Mouse (Mus musculus): ENCODE measurements around the gene Ehd1.

Ehd1 gene

DNA sequence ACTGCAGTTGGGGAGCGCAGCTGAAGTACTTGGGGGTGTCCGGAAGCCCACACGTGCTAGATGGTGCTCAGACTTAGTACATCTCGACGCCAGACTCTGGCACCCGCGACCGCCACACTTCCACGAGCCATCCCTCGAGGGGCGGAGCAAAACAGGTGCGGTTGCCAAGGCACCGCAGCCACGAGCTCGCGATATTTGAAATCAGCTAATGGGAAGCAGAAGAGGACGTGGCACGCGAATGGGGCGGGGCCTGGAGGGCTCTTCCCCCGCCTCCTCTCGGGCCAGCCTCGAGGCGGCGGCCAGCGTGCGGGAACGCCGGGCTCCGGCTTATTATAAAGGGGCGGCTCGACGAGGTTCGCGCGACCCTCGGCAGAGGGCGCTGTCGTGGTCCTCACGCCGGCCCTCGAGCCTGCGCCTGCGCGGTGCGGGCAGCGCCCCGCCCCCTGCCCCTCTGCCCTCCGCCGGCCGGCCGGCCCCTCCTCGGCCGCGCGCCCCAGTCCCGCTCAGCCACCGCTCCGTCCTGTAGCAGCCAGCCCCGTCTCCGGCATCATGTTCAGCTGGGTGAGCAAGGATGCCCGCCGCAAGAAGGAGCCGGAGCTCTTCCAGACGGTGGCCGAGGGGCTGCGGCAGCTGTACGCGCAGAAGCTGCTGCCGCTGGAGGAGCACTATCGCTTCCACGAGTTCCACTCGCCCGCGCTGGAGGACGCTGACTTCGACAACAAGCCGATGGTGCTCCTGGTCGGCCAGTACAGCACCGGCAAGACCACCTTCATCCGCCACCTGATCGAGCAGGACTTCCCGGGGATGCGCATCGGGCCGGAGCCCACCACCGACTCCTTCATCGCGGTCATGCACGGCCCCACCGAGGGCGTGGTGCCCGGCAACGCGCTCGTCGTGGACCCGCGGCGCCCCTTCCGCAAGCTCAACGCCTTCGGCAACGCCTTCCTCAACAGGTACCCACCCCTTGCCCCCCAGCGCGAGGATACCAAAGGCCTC is at the start of gene Ehd1:
Gene Ehd1, plus strand, starts transcription at position 300 of the 996 bp plus-strand sequence.
- DNase-seq: peak; percentile 100

DNA sequence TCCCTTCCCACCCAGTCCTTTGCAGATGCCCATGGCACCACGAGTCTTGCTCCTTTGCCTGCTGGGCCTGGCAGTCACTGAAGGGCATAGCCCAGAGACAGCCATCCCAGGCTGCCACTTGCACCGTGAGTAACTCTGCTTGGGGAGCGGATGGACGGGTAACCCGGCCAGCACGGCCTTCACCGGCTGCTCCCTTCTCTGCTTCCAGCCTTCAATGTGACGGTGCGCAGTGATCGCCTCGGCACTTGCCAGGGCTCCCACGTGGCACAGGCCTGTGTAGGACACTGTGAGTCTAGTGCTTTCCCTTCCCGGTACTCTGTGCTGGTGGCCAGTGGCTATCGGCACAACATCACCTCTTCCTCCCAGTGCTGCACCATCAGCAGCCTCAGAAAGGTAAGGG is 49.8 kb upstream of the Ehd1 start:
- DNase-seq: no peak

DNA sequence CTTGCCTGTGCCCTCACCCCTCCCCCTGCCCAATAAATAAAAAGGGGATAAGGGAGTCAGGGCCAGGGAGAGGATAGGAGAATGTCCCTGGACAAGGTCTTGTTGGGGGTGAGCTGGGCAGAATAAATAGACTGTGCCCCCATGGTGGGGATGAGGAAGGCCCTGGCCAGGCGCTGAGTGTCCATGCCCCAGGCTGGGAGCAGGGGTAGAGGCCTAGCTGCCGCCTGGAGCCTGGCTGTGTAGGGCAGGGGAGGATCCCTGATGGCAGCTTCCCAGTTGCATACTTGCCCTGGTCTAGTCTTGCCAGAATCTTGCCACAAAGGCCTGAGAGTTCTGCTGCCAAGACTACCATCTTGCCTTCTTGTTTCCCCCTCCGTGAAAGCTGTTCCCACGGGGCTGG is 48.7 kb upstream of the Ehd1 start:
- DNase-seq: peak; percentile 92

DNA sequence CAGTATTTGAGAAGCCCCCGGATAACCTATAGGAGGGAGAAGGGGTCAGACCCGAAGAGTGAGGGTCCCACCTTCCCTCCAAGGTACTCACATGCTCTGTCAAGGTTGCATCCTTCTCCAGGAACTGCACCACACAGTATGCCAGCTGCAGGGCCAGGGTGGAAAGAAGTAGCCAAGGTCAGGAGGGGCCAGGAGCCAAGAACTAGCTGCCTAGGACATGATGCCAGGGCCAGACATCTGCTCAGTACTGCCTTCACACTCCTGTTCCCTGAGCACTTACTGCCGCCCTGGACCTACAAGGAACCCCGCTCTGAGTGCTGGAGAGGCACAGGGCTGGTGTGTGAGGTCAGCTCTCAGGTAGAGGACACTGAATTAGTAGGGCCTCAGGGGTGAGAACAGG is 46.1 kb upstream of the Ehd1 start:
- DNase-seq: peak; percentile 92

DNA sequence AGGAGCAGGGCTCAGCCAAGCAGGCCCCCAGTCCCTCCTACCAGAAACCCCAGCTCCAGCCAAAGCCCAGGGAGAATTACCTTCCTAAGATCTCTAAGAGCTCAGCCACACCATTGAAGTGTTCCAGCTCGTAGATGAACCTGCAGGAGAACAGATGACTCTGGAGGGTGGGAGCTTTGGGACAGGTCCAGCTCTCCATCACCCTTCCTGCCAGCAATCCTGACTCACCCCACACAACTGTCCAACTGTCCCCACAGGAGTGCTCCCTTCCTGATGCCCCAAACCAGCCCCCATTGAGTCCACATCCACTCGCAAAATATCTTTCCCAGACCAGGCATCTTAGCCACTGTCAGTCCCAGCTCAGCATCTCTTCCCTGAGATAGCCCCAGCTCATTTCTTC is 45.5 kb upstream of the Ehd1 start:
- no peak for DNase-seq

DNA sequence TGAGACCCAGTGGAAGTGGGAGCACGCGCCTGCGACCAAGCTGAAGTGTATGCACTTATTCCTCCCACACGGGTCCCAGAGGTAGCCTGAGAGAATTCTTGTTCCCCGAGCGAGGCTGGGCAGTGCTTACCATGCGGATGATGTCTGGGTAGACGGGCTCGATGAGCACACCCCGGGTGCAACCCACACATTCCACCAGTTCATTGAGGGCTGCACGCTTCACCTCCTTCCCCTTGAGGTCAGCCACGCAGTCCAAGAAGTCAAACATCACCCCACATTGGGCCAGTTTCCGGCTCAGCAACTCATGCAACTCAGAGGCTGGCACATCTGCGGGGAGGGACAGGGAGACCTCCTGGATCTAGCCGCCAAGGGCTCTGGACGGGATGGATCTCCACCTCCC is 42.9 kb upstream of the Ehd1 start:
- no peak for DNase-seq

DNA sequence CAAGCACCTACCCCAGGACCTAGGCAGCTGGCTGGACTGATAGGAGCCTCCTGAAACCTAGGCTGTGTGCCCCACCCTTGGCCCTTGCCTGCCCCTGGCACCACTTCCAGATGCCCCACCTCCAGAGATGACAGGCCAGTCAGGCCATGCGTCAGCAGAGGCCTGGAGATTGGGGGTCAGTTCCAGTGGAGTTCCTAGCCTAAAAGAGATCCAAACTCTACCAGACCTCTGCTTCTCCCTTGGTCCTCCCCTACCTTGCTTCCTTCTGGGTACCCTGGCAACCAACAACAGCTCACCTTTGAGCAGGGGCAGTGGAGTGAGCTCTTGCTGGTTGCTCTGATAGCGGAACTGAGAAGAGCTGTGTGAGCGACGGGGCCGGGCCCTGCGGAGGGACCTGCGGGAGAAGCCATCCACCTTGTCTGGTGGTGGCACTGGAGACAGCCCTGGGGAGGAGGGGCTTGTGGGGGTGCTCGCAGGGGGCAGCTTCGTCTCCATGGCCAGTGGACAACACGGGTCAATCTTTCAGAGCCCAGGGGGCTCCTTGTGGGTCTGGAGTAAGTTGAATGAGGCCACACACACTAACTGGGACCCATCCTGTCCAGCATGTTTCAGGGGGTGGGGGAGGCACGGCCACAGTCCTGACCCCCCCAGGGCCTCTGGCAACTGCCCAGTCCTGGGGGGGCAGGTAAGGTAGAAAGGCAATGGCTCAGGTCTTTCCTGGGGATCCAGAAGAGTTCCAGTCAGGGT is 42.0 kb upstream of the Ehd1 start:
- peak; percentile 97 for DNase-seq

DNA sequence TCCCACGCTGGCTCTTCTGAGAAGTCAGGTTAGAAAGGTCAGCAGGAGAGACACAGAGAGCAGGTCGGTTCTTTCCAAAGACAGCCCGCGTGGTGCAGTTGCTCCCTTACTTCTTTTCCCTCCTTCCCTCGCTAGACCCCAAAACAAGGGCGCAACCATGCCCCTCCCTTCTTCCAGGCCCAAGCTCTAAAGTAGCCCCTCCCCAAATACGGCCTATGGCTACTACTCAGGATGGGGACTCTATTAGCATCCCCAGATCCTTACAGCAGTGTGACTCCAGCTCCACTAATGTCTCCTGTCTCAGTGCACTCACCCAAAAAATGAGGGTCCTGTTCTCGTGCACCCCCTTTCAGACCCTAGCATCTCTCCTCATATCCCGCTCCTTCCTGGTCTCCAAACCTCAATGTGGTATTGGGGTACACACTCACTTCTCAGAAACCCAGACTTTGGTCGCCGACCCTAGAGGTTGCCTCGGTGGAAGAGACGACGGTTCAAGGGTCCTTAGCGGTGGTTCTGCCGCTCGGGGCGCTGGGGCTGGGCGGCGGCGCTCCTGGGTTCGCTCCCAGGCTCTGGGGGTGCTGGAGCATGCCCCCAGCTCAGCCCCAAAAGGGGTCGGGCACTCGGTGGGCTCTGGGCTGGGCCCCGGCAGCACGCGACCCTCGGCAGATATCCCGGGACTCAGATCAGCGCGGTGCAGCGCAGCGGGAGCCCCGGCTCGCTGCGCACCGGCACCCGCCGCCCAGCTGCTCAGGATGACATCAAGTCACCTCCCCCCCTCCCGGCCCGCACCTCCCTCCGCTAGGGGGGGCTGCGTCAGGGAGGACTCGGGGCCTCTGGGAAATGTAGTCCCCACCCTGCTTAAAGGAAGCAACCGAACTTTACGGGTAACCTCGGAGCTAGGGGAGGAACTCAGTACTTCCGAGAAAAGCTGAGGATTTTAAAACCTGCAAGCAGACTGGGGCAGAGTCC is 41.2 kb upstream of the Ehd1 start, which contains the start of gene Ppp2r5b:
Gene Ppp2r5b, minus strand, starts transcription at position 789 of the 969 bp plus-strand sequence.
- peak; percentile 99 for DNase-seq

DNA sequence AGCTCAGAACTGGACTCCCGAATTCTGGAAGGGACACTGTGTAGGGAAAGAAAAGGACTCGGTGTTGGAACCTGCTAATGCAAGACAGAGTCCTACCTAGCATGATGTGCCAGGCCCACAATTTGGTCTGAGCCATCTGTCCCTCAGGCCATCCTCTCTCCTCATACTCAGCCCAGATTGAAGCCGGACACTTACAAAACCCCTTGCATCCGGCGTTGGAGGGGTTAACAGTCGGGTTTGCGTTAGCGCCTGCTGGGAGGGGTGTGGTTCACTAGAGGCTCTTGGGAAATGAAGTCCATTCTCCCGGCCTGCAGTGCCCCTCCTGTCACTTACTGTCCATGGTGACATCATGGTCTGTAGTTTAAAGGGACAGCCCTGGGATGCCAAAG is 40.5 kb upstream of the Ehd1 start:
- DNase-seq: peak; percentile 99

DNA sequence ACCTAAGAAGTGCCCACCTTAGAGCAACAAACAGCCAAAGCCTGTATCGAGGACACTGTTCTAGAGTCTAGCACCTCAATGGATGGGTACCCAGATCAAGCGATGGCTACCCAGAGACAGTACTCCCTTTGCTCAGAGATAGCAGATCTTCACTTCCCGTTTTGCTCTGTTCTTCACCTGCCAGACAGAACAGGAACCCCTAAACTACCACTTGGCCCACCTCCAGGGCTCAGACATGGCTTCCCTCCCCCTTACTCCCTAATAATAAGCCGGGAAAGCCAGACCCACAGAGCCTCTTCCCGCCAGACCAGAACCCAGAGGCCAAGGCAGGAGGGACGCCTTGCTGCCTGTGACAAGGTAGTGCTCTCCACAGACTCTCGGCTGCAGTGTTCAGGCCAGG is 39.7 kb upstream of the Ehd1 start:
- DNase-seq: no peak

DNA sequence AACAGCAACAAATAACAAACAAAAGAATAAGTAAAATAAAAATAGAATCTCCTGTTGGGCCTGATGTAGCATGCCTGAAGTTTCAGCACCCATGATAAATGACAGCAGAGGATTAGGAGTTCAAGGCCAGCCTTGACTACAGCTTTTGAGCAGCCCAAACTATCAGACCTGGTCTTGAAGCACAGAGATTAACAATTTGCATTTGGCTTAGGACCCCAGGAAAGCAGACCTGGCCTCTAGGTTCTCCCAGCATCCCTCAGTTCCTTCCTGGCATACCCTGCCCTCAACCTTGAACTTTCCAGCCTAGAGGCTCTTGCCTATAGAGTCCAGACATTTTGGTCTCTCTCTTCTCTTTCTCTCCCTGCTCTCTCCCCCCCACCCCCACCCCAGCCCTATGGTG is 37.8 kb upstream of the Ehd1 start:
- DNase-seq: no peak

DNA sequence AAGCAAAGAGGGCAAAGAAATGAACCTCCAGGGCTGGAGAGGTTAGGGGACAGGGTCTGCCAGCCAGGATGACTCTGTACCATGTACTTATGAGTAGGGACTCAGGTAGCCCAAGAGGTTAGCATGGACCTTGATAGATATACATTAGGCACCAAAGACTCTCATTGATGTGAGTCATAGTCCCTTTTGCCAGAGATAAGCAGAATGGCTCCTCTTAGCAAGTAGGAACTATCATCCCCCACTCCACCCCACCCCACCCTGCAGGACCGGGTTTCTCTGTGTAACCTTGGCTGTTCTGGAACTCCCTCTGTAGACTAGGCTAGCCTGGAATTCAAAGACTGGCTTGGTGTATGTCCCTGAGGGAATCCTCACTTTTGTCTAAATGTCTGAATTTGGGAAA is 36.4 kb upstream of the Ehd1 start:
- no peak for DNase-seq

DNA sequence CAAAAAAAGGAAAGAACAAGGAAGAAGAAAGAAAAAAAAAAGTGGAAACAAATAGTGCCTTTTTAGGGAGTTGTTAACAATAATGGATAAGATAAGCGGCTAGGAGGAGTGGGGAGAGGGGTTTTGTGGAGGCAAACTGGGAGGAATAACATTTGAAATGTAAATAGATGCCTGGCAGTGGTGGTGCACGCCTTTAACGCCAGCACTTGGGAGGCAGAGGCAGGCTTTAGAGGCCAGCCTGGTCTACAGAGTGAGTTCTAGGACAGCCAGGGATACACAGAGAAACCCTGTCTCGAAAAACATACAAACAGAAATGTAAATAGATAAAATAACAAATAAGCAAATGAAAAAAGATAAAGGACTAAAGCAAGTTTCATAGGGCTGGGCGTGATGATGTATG is 35.8 kb upstream of the Ehd1 start:
- peak; percentile 89 for DNase-seq

DNA sequence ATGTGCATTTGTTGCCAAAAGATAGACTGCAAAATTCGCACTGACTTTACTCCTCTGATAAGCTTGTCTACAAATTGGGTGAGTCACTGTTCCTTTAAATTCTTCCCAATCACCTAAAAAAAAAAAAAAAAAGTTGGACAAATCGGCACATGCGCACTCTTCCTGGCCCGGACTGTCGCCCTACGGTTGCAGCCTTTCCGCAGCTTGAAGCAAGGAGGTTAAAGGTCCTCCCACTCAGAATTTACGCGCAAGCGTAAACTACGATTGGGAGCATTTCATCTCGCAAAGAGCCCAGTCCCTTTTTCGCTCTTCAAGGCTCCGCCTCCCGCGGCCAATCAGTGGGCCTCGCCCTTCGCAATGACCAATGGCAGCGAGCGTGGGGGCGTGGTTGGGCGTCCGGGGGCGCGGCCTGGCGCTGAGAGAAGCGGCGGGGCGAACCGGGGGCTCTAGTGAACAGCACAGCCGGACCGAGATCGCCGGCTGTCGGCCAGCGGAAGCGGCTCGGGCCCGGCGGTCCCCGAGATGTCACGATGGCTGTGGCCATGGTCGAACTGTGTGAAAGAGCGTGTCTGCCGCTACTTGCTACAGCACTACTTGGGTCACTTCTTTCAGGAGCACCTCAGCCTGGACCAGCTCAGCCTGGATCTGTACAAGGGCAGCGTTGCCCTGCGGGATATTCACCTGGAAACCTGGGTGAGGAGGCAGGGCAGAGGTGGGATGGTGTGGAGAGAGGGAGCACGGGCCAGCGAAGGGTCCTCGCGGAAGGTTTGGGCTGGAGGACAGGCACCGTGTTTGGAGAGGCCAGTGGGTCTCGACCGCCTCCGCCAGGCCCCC is 35.0 kb upstream of the Ehd1 start, which contains the start of gene Atg2a:
Gene Atg2a, plus strand, starts transcription at position 395 of the 834 bp plus-strand sequence.
- peak; percentile 100 for DNase-seq

DNA sequence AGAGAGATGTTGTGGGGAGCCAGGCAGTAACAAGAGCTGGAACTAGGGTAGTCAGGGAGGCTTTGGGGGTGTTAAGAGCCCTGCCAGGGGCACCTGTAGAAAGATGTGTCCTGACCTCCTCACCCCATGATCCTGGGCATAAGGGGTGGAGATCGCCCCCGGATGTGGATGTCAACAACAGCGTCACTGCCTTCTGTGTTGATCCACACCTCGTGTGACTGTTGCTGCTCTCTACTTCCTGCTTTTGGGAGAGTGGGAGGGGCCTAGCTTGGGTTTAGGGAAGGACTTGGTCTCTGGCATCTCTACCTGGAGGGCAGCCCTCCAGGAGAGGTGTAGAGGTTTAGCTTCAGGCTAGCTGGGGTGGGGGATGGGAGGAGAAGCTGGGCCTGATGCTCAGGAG is 34.2 kb upstream of the Ehd1 start:
- DNase-seq: peak; percentile 98

DNA sequence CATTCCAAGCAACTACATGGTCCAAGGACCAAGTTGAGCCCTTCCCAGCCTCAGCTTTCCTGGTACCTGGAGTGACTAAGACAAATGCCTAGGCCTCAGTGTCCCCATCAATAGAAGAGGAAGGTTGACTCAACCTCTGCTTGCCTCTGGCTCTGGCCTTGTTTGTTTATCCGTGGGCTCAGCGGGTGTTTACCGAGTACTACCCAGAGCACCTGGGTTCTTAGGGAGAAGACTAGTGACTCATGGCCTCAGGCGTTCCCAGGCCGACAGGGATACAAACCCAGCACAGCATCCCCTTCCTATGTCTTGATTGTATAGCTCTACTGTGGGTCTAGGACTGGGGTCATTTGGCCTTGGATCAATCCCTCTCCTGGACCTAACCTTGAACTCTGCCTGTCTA is 33.3 kb upstream of the Ehd1 start:
- peak; percentile 90 for DNase-seq

DNA sequence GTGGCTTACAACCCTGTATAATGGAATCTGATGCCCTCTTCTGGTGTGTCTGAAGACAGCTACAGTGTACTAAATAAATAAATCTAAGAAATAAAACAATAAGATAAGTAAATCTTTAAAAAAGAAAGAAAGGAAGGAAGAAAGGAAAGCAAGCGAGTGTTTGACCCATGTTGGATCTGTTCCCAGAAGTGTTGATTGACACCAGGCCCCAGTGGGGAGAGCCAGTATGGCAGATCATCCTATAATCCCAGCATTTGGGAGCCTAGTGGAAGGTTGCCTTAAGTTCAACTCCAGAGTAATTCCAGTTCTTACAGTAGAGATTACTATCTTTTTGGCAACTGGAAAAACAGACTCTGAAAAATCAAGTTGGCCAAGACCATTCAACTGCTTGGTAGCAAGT is 30.7 kb upstream of the Ehd1 start:
- DNase-seq: no peak

DNA sequence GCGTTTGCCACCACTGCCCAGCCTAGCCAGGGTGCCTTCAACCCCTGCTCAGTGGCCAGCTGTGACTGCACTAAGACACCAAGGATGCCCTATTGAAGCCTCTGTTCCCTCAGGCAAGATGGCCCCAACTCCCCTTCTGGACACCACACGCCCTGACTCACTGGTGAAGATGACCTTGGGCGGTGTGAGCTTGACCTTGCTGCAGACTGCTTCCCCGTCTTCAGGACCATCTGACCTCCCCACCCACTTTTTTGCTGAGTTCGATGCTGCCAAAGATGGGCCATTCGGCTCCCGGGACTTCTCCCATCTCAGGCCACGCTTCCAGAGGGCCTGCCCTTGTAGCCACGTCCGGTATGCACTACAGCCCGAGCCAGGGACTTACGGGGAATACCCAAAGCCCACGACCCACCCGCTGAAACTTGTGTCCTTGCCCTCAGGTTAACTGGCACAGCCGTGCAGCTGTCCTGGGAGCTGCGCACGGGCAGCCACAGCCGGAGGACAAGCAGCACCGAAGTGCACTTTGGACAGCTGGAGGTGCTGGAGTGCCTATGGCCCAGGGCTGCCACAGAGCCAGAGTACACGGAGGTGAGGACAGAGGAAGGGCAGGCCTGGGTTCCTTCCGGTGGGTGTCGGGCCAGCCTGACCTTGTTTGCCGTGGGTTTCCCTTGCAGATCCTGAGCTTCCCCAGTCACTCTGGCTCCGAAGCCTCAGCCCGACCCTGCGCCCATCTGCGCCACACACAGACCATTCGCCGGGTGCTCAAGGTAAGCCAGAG is 28.8 kb upstream of the Ehd1 start:
- no peak for DNase-seq

DNA sequence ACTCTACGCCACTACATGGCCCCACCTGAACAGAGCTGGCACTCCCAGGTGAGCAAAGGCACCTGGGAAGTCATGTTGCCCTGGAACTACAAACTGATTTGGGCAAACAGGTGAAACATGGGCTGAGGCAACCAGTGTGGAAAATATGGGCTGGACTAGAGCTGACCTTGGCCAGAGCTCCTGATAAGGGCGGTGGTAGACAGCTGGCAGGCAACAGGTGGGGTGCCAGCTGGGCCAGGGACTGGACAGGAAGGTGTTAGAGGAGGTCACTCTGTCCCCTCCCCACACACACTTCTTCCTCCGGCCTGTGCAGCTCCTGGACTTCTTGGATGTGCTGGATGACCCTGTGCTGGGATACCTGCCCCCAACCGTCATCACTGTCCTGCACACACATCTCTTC is 23.5 kb upstream of the Ehd1 start:
- DNase-seq: no peak

DNA sequence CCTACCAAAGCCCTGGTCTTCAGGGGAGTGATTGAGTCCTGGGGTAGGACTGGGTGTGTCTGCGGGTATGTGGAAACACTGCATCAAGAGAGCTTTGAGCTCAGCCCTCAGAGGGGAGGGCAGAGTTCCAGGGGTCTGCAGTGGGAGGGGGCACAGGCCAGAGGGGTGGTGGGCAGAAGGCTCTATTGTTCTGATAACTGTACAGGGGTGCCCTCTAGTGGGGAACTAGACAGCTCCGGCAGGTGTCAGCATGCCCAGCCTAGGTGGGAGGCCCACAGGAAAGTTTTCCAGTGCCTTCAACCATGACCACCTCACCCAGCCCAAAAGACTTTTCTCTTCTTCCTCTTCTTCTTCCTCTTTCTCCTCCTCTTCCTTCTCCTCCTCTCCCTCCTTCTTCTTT is 16.1 kb upstream of the Ehd1 start:
- DNase-seq: no peak

DNA sequence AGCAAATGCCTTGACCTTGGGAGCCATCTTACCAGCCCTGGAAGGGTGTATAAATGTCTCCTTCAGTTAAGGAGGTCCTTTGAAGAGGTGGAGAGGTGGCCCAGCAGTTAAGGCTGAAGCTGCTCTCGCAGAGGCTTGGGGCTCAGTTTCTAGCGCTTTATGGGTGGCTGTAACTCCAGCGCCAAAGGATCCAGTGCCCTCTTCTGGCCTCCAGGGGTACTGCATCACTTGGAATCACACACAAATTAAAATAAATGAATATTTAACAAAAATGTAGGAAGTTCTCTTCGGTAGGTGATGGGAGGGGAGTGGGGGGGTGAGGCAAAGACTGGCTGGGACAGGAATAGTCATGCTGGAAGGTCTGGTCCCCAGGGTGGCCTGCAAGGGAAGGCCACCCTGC is 15.6 kb upstream of the Ehd1 start:
- DNase-seq: no peak

All from heart, adult 11 months (tissue).